Mouse (Mus musculus): ENCODE measurements at regions not wholly inside any gene's neighbourhood (a gene's known extent, or its start where the extent isn't known, plus 50 kb on each side); places are given as distances from the start of the nearest gene placed in this dataset.

DNA sequence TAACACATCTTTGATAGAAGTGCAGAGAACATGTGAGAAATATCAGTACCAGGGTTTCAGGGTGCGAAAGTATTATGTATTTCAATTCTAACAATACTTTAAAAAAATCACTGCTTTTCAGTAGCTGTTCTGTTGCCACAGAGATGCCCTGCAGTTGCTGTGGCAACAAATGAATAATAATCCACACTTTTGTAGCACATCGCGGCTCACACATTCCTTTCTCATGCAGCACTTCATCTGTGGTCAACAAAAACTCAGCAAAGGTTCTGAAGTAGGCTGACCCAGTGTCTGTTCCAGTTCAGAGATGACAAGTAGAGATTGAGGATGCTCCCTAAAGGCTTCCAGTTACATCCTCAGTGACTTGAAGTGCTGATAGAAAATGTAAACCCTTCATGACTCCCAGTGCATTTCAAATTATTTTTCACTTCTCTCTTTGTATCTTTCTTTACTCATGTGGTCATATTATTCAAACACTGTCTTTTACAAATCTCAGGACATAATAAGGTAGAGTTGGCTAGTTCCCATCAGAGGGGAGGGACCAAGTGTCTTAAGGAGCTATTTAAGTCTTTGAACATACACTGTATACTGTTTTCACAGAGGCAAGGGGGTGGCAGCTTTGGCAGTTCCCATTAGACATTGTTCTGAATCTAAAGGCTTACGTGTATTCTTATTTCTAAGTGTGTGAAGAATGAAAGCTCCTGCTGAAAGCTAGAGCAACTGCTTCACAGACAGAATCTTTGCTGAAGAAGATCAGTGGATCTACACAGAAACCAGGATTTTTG, 460.6 kb upstream of the Slit2 start:
- ATAC-seq (ENCODE audit: low TSS enrichment) = no peak

DNA sequence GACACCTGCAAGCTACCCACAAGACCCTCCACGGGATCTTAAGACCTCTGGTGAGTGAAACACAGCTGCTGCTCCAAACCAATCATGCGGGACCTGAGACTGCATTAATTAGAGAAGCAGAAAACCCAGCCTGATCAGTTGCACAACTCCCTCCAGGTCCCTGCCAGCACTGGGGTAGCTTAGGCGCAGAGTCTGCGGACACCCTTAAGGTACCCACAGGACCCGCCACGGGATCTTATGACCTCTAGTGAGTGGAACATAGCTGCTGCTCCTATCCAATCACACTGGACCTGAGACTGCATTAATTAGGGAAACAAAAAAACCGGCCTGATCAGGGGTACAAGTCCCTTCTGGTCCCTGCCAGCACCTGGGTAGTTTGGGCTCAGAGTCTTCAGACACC, 454.3 kb upstream of the Slit2 start:
- no peak for ATAC-seq (ENCODE audit: low TSS enrichment)

DNA sequence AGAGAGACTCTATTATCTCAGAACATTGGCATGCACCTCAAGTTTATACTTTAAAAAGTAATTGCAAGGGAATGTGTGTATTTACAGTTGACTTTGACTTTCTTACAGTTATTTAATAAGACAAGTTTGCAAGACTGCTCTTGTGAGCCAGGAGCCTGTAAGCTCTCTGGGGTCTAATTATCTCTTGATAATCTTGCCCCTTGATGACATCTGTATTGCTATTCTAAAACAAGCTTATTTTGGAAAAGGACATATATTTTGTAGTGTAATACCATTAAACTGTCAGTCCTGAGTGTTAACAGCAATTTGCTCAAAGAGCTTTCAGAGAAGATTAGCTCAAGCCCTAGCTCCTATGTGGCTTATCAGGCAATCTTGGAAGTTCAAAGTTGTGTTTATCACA, 445.4 kb upstream of the Slit2 start:
- no peak for ATAC-seq (ENCODE audit: low TSS enrichment)

DNA sequence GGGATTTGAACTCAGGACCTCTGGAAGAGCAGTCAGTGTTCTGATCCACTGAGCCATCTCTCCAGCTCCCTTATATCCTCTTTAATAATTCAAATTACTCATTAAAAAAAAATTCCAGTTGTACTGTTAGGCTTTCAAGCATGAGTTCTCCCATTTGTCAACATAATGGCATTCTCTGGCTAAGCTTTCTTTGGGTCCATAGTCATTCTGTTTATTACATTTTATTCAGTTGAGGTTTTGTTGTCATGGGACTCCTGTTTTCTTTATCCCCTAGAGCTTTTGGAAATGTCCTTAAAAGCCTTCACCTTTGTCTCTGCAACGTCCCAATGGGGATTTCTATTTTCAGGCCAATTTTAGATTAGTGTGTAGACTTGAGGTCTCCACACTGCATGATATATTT, 440.7 kb upstream of the Slit2 start:
- ATAC-seq (ENCODE audit: low TSS enrichment) = no peak

DNA sequence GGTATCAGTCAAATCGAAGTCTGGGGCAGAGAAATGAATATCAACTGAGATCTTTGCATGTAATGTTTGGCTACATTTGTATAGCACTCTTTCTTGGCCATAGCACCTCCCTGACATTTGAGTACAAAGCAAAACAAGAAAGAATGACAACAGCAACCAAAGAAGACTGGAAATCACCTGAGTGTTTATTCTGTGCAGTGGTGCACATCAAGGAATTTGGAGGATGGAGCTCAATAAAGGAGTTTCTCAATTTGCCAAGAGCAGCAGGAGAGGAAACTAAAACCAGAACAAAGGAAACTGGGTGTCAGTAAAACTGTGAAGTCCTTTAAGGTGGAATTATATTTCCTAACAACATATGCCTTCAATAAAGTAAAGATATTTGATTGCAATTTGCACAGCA, 426.2 kb upstream of the Slit2 start:
- no peak for ATAC-seq (ENCODE audit: low TSS enrichment)

DNA sequence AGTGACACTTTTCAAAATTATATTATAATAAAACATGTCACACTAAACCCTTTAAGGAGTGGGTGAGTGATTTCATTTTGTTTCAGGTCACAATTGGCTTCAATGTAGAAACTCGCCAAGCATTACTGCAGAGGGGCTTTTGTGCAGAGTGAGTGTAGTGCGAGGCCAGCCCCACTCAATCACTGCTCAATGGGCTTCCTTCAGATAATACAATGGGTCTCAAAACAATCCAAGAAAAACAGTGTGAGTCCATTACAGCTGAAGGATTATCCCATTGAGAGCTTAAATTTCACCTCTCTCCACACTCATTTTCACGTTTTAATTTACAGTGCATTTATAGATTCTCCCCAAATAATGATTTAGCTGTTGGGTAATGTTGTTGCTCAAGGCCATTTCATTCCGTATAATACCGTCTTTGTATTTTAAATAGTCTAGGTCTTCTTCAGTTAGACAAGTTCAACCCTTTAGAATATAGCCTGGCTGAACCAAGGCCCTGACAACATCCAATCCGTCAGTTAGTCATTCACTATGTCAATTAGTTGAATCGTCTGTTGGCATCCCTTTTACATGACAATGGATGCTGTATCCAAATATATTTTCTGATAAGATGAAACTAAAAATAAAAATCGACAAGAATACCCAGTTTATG, 425.7 kb upstream of the Slit2 start:
- ATAC-seq (ENCODE audit: low TSS enrichment) = no peak

Data from frontal cortex, adult (tissue).